Mouse (Mus musculus) adrenal gland, adult 2 months (tissue): ENCODE measurements around the gene Lamtor4. TPM values are rescaled to one million over a fixed set of nuclear protein-coding genes. Genes with fewer than 3 reads are reported as not detected.
A peak's percentile ranks its signal among the peaks of the same experiment; 100 is the strongest.

Experiments used
- DNase-seq: peaks from one replicate; pipeline ENCODE4 v3.0.0; 2021
- polyA plus RNA-seq: library from polyadenylated mRNA; depleted of rRNA; stranded (reverse); fragments of >200 nt; gene quantifications from 2 replicates; pipeline ENCODE4 v1.2.3, GENCODE M21; 2012
- total RNA-seq, 2 experiments: library from RNA; stranded (reverse); gene quantifications; 2 replicates each; pipeline ENCODE4 v1.2.3; 2021

The Lamtor4 gene
- total and polyA plus RNA-seq, 3 experiments, result 72.3 to 184 (median 99.9) TPM

DNA sequence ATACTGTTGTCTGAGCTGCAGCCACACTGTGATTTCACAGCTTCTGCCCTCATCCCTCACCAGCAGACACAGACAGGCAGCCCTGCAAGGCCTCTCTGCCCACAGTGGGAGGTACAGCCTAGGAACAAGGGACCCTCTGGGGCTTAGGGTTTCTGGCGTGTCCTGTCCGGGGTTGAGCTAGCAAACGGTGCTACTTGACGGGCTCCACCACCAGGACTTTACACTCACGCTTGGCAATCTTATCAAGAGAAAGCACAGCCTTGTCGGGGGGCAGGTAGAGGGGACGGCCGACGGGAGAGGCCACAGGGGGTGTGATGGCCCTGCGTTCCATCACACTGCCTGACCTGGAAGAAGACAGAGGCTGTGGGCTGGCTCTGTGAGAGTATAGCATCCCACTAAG lies 4.8 kb downstream of the Lamtor4 start:
- no peak for DNase-seq

DNA sequence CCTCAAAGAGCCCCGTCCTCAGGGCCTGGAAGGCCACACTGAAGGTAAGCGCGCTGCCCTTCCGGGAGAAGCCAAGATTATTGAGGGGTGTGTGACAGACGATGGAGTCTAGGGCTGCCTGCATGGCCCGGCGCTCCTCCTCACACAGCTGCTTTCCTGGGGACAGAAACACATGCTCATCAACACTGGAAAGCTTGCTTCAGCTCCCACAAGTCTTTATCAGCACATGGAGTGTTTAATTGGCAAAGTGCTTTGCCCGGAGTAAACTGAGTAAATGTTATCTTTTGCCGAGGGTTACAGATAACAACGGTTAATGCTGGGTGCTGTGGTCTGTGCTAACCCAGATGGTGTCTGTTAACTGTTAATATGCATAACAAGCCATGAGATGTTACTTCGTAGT lies 5.6 kb downstream of the Lamtor4 start:
- no peak for DNase-seq

DNA sequence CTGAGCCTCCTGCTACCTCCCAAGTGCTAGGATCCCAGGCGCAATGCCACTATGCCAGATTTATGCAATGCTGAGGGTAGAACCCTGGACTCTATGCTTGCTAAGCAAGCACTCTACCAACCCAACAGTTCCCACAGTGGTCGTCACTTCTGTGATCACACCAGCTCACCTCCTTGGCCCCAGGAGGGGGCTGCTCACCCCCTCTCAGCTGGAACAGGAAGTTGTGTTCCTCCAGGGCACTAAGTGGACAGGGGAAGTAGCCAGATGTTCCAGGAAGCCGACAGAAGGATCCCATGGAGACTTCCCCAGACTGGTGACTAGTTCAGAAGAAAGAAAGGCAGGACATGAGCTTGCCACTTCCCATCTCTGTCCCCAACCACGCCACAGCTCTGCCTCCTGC lies 6.7 kb downstream of the Lamtor4 start:
- DNase-seq, result no peak

DNA sequence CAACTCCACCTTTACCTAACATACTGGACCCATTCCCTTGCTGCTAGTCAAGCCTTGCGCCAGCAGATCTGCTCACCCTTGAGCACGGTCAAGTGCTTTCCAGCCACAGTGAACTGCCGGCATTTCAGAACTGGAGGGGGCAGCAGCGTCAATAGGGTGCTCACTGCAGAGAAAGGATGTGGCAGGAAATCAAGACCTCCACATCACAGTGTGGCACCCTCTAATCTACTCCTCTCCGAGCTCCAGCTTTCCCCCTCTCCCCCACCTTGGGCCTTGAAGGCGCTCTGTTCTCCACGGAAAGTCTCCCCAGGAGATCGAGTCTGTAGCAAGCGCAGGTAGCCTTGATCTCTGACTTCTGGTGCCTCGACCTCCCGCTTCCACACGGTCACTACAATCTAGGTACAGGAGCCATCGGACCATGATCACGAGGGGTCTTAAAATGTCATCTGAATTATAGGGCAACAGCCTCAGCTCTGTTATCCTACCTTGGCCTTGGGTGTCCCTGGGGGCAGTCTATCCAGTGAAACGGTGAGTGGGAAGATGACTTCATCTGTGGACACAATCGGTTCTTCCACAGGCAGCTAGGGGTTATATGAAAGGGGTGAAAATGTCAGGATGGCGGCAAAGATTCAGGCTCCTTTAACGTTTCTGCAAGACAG lies 7.4 kb downstream of the Lamtor4 start:
- no peak for DNase-seq

DNA sequence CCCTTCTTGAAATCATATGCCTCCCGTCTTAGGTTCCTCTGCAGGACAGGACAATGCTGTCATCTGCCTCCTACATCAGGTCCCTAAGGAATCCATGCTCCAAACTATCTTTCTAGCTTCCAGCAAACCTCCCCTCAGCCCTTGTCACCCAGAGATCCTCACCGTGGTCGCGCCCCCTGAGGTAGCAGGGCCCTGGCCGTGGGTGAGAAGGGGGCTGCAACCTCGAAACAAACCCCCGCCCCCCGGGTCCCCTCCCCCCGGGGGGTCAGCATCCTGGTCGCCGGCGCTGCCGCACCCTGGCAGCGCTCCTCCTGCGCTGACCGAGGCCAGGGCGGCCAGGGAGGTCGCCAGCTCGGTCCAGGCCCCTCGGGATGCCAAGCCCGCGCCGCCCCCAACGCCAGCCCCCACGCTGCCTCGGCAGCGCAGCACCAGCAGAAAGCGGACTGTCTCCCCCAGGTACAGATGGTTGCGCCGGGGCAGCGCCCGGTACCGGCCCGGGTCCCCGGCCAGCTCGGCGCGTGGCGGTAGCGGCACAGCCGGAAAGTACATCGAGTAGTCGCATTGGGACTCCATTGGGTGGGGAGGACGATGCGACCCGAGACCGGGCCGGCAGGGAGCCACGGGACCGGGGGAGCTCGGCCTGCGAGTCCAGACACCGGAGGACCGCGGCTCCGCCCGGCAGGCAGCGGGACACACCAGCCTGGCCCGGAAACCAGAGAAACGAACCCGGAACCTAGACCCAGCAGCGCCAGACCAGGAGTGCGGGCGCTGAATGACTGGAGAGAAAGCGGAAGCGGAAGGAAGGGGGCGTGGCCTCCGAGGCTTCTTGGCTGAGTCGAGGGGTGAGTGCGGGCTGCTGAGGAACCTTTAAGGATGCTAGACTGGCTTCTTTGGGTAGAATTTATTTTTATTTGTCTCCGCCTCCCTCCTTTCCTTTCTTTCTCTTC lies 8.3 kb downstream of the Lamtor4 start, which contains the start of gene BC037034:
Gene BC037034 (minus strand): TSS at position 774 of the 947 bp plus-strand sequence.
- DNase-seq, result peak; percentile 95

DNA sequence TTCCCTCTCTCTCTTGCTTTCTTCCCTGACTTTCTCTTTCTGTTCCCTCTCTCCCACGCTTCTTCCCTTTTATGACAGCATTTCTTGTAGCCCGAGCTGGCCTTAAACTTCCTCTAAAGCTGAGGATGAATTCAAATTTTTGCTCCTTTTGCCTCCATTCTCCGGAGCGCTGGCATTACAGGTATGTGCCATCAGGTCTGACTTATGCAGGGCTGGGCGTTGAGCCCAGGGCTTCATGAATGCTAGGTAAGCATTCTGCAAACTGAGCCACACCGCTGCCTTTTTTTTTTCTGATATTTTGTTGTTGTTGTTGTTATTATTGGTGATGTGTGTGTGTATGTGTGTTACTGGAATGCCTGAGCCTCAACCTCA lies 8.9 kb downstream of the Lamtor4 start:
- DNase-seq, result no peak

DNA sequence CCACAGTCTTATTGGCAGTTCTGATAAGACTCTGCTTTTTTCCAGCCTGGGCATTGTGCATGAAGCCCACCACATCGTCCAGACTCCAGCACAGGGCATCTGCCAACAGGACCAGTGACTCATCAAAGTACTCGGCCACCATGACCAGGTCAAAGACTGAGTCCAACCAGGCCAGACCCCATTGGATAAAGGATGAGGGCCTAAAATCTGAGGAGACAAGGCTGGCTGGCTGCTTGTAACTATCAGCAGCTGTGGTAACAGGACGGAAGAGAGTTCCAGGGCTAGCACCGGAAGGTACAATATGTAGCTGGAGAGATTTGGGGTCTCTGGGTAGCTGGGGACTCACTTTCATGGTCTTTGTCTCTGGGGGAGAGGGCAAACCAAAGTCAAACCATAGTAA lies 10.4 kb downstream of the Lamtor4 start:
- no peak for DNase-seq

DNA sequence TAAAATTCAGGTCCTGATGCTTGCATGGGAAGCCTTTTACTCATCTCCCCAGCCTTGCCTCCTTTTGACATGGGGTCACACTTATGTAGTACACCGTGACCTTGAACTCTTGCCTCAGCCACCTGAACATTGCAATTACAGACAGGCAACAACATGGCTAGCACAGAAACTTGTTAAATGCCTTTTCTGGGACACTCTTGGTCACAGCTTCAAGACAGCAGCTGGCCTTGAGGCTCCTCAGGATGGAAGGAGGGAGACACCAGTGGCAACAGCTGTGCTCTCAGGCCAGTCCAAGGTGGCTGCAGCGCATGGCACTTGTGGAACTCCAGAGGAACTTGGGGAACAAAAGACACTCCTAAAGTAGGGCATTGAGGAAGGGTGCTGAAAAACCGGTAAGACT lies 11.8 kb downstream of the Lamtor4 start:
- no peak for DNase-seq

DNA sequence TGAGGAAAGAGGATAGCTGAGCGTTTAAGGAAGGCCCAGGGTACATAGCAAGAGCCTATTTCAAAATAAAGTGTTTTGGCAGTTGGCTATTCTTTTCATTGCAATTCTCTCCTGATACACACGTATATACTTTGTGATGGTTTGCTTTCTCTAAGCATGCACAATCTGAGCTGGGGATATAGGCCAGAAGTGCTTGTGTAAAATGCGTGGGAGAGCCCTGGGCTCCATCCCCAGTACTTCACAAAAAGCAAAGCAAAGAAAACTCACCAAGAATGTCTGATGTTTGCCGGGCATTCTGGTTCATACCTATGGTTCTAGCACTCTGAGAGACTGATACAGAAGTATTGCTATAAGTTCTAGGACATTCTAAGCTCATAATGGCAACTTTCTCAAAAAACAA lies 13.7 kb downstream of the Lamtor4 start:
- DNase-seq, result no peak

DNA sequence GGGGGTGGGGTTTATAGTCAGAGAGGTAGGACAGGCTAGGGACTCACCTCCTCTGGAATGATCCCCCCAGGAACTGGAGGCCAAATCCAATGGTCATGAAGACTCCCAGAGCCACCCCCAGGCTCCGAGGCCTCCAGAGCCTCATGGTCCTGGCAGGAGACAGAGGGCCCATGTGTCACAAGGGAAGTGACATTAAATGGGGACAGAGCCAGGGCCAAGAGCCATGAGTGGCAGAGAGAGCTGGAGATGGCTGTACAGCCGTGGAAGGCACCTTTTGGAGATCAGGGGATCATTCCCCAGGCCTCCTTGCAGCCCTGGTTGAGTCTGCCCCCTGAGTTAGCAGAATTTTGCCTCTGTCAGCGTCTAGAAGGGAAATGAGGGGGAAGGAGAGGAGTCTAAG lies 15.9 kb downstream of the Lamtor4 start:
- no peak for DNase-seq

DNA sequence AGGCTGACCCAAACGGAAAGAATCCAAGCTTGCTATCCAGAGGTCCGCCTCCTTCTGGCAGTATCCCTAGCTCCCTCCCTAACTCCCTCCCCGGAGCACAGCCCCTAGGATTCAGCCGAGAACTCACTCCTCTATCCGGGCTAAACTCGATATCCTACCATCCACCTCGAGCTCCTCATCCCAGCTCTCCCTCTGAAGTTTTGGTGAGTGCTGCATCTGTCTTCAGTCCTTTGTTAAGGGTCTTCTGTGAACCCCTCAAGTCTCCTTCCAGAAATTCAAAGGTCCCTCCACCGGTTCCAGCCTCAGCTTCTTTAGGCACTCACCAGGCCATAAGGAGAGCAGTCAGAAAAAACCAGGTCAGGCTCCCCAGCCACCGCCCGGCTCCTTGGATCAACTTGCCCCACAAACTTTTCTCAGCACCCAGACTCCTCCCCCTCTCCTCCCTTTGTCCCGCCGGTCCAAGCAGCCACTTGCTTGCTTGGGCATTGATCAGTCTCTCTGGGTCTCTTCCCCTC lies 17.2 kb downstream of the Lamtor4 start, which contains the start of gene Gal3st4:
Gene Gal3st4 (minus strand): TSS at position 432 of the 515 bp plus-strand sequence.
- DNase-seq, result no peak

DNA sequence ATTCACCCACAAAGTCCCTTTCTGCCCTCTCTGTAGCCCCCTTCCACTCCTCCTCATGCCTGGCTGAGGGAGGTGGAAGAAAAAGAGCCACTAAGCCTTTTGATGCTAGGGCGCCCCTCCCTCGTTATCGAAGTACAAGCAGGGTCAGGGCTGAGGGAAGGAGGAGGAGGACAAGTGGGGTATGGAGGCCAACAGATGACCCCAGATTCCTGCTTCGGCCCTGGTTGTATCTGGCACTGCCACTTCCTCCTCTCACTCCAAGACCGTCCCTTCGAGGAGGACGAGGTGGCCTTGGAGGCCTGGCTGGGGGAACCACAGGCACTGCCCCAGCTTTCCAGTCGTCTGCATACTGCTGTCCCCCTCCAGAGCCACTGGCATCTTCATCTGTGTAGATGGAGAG lies 18.9 kb downstream of the Lamtor4 start:
- DNase-seq, result no peak

DNA sequence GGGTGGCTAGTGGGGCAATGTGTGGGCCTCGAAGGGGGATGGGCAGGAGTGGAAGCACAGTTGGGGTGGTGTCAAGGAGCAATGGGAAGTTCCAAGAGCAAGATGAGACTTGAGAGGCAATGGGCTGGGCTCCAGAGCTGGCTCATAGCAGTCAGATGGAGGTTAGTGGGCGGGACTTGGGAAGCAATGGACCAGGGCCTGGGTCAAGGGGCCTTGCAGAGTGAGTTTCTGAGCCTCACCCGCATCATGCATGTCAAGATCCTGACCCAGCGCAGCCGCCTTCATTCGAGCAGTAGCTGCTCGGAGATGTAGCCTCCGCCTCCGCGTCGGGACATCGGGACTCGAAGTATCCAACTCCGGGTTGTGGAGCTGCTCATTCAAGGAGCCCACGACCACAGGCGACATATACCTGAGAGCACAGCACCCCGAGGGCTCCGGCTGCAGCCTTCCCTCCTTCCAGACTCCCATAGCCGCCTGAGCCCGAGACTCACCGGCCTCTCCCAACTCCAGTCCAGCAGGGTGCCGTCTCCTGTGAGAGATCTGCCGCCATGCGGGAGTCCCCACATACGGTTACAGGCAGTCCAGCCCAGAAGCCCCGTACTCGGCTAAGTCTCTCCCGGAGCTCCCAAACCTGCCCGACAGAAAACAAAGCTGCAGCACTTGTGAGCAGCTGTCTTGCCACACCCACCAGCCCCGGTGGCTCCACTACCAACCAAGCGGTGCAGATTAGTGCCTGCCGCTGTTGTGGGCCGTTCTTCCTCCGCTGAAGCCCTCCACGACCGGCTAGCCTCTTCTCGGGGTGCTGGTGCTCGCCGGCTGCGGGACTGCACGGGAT lies 20.2 kb downstream of the Lamtor4 start:
- no peak for DNase-seq

DNA sequence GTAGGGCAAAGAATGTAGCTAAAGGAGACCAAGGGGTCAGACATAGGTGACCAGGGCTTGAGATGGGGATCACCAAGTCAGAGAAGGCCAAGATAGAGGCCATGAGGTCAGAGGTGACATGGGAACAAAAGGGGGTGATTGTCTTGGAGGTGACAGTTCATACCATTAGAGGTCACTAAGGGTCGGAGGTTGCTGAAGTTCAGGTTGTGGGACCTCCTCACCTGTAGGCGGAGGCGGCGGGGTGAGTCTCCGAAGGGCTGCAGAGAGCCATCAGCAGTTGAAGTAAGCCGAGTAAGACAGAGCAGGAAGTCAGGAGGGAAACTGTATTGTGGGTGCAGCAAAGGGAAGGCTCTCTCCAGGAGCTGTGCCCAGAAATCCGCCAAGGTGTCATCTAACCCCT lies 22.7 kb downstream of the Lamtor4 start:
- DNase-seq, result no peak

DNA sequence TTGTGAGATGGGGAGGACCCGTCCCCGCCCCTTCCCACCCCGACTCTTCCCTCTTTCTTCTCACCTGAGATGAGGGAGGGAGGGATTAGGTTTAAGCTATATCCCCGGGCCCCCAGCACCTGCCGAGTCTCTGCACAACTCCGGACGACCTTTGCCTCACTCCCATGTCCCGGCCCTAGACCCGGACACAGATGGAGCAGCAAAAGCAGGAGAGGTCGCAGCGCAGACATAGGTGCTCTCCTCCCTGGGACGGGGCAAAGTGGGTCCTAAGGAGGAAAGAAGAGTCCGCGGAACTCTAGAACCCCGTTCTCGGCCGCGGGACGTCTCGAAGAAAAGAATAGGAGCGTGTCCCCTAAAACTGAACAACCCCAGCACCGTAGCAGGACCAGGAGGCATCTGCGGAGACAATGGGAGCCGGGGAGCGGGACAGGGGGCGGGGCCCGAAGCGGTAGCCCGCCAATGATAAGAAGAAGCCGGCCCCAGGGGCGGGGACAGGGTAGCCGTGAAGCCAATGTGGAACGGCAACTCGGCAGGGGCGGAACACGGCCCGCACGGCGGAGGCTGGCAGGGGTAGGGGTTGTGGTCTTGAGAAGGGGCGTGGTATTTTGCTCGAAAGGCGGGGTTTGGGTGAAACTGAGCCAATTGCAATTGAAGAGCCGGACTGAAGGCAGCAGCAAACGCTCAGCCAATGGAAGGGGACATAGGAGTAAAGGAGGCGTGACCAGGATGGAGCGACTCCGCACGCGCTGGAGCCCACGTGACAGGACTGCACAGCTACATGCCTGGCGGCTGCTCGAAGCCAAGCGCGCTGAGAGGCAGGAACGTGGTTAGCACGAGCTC lies 24.5 kb downstream of the Lamtor4 start, which contains the start of the genes Gm43720, Gpc2 and Stag3:
Gene Gm43720 (minus strand): TSS at position 374 of the 840 bp plus-strand sequence.
Gene Gpc2 (minus strand): TSS at position 421 of the 840 bp plus-strand sequence.
Gene Stag3 (plus strand): TSS at position 656 of the 840 bp plus-strand sequence.
- peak; percentile 90 for DNase-seq

DNA sequence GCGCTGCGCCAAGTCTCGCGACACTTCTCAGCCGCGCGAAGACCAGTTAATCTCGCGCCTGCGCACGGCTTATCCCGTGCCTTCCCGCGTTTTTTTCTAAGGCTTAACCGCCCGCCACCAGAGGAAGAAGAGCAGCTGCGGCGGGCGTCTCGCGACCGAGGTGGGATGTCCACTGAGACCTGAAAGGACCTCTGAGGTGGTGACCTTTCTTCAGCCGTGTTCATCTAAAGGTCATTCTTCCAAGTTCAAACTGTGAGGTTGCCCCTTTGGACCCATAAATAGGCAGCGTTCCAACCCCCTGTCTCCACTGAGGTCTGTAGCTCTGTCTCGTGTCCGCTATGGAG lies 25.1 kb downstream of the Lamtor4 start:
- no peak for DNase-seq

DNA sequence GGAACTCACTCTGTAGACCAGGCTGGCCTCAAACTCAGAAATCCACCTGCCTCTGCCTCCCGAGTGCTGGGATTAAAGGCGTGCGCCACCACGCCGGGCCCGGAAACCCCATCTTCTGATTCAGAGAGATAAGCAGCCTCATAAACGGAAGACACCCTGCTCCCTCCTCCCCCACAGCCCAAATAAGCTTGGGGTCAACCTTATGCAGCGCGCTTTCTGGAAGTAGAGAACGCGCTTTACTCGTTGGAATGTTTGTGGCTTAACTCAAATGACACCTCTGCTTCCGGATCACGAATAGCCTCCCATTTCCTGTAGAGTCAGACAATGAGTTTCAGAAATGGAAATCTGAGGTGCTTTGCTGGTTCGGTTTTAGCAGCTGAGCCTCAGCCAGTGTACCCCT lies 25.5 kb downstream of the Lamtor4 start:
- DNase-seq, result no peak

DNA sequence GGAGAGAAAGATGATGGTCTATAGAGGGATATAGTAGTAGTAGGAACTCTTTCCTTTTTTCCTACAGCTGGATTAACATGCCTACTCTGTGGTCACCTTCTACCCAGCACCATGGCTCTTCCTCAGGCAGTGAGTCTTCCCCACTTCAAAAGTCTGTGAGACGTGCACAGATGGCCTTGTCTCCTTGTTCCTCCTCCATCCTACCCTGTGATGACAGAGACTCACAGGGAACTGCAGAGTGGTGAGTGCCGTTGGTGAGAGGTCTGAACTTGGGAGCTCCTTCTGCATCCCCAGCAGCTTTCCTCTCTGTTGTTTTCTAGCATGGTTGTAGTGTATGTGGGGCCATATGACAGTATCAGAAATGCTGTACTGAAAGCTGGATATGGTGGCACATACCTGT lies 26.5 kb downstream of the Lamtor4 start:
- DNase-seq, result no peak

DNA sequence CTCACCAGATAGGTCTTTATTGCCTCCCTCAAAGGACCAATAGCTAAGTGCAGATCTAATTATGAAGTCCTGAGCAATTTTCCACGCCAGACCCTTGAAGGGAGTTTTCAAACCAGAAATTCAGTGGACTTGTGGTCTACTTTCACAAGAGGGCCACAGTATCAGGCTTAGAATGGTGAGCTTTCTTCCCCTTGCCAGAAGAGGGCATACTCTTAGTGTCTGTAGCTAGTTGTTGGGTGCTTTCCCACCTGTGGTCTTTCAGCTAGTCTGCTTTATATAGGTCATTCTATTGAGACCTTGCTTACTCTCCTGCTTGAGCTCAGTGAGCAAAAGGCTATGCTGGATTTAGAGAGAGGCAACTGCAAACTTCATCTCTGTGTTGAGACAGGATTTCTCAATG lies 28.3 kb downstream of the Lamtor4 start:
- no peak for DNase-seq

DNA sequence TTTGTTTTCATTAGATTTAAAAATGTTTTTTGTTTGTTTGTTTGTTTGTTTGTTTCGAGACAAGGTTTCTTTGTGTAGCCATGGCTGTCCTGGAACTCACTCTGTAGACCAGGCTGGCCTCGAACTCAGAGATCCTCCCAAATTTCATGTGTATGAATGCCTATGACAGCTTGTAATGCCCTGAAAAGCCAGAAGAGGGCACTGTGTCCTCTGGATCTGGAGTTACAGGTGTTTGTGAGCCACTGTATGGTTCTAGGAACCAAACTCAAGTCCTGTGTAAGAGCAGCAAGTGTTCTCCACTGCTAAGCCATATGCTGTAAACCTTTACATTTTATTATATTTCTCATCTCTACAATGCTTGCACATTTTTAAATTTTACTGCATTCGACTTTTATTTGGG lies 32.6 kb downstream of the Lamtor4 start:
- DNase-seq, result no peak

DNA sequence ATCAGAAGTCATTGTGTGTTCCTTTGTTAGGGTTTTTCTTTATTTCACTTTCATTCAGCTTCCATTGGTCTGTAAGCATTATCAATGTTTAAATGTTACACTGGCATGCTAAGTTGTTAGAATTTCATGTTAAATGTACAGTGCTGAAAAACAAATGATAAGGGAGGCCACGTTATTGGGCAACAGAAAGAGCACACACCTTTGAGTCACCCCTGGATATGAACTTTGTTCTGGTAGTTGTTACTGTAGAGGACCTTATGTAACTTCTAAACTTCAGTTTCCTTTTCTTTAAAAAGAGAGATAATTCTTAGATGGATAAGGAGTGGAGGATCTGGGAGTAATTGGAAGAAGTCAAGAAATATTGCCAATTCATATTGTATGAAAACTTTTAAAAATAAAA lies 36.4 kb downstream of the Lamtor4 start:
- no peak for DNase-seq
